Mouse (Mus musculus) bone marrow, adult 2 months (tissue): Measurements from ENCODE around the gene Olfr837.
"Not testable (repeated sequence)": the region's sequence is repeated elsewhere in the genome, so short reads cannot be mapped to it uniquely, and the experiment has no call there.

Source experiments
- CTCF ChIP-seq: fragments of 200-500 bp; IDR thresholded peaks from 2 replicates; pipeline ENCODE4 v1.5.1; 2011; ENCODE audit warnings: low read length, control low read depth; ENCODE audit not compliant: control insufficient read depth, insufficient read depth
- POLR2A ChIP-seq: fragments of 200-500 bp; IDR thresholded peaks from 2 replicates; pipeline ENCODE4 v1.6.1; 2011; ENCODE audit warnings: low read depth, mild to moderate bottlenecking, control low read depth, low read length, borderline replicate concordance; ENCODE audit not compliant: control insufficient read depth

- TF ChIP-seq CTCF, POLR2A: not testable (repeated sequence)
Measured at GRCm38 (mm10) chr9:19092889-19093753, 43.0 kb upstream of the Olfr837 start.
